Mouse (Mus musculus): ENCODE measurements around the gene Cyp8b1.

Gene Cyp8b1

GRCm38 (mm10) chr9:121890441-121890941, 25.6 kb downstream of the Cyp8b1 start:
- no peak for DNase-seq

- DNase-seq, result no peak
Observed at GRCm38 (mm10) chr9:121889927-121890440, 26.1 kb downstream of the Cyp8b1 start.

- no peak for DNase-seq
Observed at GRCm38 (mm10) chr9:121882015-121882457, 34.1 kb downstream of the Cyp8b1 start.

GRCm38 (mm10) chr9:121881301-121881700, 34.8 kb downstream of the Cyp8b1 start:
- peak in 1 of 2 experiments; percentile 41 for DNase-seq

- peak; percentile 61 to 78 for DNase-seq
Observed at GRCm38 (mm10) chr9:121880840-121881239, 35.3 kb downstream of the Cyp8b1 start.

- no peak for DNase-seq
Observed at GRCm38 (mm10) chr9:121877052-121877740, 38.9 kb downstream of the Cyp8b1 start.

- no peak for DNase-seq
Observed at GRCm38 (mm10) chr9:121873578-121873977, 42.5 kb downstream of the Cyp8b1 start.

GRCm38 (mm10) chr9:121872062-121872683, 43.9 kb downstream of the Cyp8b1 start:
- DNase-seq, result no peak

- DNase-seq, result no peak
Observed at GRCm38 (mm10) chr9:121869973-121870515, 46.1 kb downstream of the Cyp8b1 start.

GRCm38 (mm10) chr9:121869432-121869831, 46.7 kb downstream of the Cyp8b1 start:
- DNase-seq, result no peak

GRCm38 (mm10) chr9:121868236-121868635, 47.9 kb downstream of the Cyp8b1 start:
- DNase-seq, result no peak

- no peak for DNase-seq
Observed at GRCm38 (mm10) chr9:121867632-121868031, 48.5 kb downstream of the Cyp8b1 start.

- DNase-seq, result no peak
Observed at GRCm38 (mm10) chr9:121865425-121866008, 50.6 kb downstream of the Cyp8b1 start.

- DNase-seq, result no peak
Observed at GRCm38 (mm10) chr9:121864837-121865236, 51.3 kb downstream of the Cyp8b1 start.
